Mouse (Mus musculus) megakaryocyte progenitor cell, adult 5-6 weeks (primary cell): ENCODE measurements around the gene Gm37240. TPM values are rescaled to one million over a fixed set of nuclear protein-coding genes. Genes with fewer than 3 reads are reported as not detected.

Experiments
- ATAC-seq: replicated peaks from 2 replicates; pipeline ENCODE4 v1.8.0; 2016; ENCODE audit warnings: mild to moderate bottlenecking, moderate TSS enrichment, inconsistent platforms; ENCODE audit not compliant: poor library complexity
- total RNA-seq, 2 experiments: library from RNA; stranded (forward) in 1 of 2; stranded (reverse) in 1 of 2; fragments of 157-497, 149-512 nt in 1 of 2; fragments of 200-1000 nt in 1 of 2; gene quantifications; 2 replicates each; pipeline versions ENCODE4 v1.2.3 to v1.2.4; 2015 to 2017

The Gm37240 gene
- total RNA-seq, 2 experiments from 2014 or later: not detected

DNA sequence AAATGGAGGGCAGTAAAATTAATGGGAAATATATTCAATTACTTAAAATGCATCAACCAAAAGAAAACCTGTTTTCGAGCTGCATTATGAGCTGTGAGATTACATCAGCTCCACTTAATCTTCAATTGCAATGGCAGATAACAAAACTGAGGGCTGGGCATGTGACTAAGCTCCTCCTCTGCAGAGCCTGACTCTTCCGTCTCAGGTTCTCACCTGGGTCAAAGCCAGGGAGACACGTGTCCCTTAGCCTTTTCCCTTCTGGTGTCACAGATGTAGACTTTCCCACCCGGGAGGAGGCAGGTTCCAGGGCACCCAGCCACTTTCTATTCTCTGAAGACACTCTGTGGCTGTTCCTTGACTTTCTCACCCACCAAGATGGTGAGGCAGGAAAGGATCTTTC is 58.3 kb downstream of the Gm37240 start:
- ATAC-seq: no peak

DNA sequence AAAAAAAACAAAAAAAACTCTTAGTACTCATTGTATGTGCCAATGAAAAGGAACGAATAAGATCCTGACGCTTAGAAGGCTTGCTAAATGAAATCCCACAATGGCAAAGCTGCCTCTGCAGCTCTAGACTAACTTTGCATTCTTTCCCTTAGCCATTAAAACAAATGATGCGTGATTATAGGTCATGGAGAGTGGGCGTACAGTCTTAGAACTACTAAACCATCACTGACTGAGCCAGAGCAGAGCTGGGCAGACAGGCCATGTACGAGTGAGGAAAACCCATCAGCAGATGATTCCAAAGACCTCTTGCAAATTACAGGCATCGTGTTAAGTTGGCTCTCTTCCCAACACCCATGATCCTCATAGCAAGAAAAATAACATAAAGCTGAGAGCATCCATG is 59.5 kb downstream of the Gm37240 start:
- no peak for ATAC-seq

DNA sequence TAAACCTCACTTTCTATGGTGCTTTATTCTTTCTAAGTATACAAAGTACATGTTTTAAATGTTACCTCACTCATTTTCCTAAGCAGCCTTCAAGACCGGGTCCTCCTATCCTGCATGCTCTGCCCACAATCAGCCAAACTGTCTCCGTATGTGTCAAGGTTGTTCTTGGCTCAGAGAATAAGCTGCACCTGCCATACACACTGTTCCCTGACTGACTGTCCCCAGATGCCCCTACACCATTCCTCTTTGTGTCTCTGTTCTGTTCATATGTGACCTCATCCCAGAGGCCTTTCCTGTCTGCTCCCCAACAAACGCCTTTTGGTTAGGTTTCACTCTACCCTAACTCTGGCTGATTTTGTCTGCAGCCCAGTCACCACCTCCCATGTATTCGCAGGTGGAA is 60.0 kb downstream of the Gm37240 start:
- no peak for ATAC-seq

DNA sequence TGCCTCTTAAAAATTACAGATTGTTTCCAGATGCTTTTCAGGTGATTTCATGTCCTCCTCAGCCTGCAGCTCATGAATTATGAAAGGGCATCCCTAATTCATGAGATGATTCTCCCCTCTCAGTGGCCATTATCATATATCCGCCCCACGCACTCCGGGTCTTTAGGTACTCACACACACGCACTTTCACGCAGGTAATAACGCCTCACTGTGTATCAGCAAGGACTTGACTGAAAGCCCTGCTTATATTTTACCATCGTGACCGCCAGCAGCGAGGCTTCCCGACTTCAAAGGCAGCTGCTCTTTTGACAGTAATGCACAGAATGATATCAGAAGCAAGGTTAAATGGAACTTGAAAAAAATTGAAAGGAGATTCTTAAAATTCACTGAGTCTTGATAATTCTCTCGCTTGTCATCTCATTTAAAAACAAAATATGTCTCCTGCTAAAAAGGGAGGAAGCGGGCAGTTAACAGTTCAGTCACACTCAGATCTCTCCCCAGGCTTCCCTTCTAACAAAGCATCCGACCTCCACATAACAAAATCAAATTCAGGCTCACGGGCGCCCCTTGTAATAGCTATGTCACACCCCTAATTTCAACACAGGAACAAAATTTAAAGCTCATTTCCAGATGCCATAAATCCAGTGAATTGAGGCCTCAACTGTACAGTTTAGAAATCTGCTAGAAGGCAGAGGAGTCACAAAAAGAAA is 66.3 kb downstream of the Gm37240 start:
- ATAC-seq: no peak

DNA sequence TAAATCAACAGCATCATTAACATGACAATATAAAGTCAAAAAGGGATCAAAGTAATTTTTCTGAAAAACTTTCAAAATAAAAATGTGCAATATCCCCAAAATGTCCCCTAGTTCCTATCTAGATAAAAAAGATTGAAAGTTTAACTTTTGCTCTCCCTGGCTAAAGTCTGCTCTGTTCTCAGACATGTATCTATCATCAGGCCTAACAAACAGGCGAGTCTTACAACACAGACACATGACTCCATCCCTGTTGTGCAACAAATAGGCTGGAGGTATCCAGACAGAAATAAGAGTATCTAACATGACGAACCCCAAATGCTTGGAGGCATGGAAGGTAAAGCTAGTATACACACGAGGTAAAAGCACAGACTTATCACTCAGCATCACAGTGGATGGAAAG is 68.0 kb downstream of the Gm37240 start:
- ATAC-seq: no peak

DNA sequence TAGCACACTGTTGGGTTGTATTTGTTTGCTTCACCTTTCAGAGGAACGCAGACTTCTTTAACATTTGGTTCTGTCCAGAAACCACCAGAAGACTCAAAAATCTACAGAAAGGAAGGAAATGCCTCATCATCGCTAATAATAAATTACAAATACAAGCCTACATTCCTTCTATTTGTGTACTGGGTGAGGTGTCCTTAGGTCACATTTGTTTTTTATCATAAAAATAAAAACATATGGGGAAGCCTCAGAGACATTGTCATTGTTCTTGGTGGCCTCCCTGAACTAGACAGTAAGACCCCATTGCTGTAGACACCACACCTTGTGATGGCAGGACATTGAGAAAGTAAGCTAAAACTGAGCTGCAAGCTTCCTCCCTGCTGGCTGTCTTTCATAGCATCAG is 70.1 kb downstream of the Gm37240 start, which contains the start of gene Fam160a1:
Fam160a1 (minus strand) TSS at position 101 of the 400 bp plus-strand sequence.
- no peak for ATAC-seq

DNA sequence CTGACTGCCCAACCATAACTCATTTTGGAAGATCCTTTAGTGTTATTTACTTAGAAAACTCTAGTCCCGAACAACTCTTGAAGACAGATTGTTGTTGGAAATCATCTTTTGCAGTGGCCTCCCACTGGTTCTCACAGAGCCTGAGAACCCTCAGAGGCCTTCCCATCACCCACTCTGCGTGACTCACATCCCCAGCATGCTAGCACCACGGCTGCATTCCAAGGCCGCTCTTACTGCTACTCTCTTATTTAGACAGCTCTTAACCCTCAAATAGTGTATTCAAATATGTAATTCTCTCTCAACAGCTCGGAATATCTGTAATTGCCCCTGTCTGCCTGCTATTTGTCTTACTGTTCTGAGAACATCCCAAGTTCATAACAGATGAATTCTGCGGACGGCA is 73.1 kb downstream of the Gm37240 start:
- no peak for ATAC-seq

DNA sequence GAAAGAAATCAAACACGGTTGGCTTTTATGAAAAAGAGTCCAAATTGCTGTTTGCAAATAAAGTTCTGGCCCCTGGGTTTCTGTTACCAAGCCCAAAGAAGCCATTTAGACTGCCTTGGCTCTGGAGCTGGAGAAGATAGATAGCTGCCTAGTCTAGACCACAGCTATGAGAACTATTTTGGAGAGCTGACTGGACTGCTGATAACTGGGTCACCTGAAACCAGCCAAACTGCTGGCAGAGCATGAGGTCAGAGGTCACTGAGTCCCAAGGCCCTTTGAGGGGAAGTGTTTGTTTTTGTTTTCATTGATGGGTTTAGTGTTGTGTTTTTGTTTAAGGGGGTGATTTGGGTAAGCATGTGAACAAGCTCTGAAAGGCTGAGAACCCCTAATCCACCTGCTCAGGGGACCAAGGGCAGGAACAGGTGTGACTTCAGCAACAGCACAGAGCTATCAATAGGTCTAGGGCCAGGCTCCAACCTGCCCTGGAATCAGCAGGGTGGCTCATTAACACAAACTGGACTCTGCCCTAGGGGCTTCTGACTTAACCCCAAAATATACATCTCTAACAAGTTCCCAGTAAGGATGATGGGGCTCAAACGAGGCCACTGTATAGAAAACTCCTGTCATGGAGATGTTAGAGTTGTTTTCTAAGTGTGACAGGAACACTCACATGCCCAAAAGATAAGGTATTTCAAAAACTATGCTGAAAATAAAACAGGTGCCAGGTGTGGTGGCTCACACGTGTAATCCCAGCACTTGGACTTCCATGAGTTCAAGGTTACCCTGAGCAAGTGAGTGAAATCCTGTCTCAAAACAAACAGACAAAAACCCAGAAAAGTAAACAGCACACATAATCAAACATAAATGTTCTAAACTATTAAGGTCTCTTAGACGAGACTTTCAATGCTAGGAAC is 74.0 kb downstream of the Gm37240 start:
- no peak for ATAC-seq

DNA sequence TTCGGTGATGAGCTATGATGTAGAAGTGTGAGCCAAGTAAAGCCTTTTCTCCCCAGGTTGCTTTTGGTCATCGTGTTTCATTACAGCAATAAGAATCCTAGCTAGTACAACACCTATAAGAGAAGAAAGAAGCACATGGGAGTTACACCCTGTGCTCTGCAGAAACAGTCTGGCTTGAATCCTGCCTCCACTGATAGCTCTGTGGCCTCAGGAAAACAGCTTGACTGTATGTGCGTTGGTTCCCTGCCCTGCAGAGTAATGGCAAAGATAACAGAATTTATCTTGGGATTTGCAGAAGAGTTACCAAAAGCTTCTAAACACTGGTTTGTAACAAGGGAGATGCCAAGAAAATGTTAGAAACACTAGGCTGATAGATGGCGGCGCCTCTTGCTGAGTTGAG is 75.3 kb downstream of the Gm37240 start:
- ATAC-seq: no peak

DNA sequence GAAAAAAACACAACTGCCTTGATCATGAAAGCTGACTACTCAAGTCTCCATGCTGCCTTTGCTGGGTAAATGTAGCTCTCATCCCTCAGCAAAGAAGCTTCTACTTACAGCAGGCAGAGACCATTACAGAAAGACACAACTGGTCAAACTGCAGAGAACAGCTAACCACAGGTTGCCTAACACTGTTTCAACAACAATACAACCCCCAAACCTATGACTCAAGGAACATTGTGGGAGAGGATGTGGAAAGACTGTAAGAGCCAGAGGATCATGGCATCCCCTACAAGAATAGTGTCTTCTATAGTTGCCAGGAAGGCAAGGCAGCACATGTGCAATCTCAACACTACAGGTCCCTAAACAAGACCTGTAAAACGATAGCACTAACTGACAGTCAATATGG is 94.2 kb downstream of the Gm37240 start:
- peak; percentile 60 for ATAC-seq

DNA sequence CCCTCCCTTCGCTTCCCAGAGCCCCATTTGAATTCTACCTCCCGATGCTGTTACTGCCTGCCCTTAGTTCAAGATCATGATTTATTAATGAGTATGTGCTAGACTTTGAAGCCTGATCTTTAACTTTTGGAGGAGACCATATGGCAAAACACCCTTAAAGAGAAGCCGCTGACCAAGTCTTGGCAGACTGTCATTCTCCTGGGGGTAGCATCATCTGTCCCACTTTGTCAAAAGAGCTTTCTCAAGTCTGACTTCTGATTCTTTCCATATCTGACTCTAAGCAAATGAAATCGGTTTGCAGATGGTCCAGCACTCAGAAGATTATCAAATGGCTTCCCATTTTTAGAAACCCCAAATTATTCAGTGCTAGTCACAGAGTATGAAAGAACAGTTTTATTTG is 97.6 kb downstream of the Gm37240 start:
- no peak for ATAC-seq

DNA sequence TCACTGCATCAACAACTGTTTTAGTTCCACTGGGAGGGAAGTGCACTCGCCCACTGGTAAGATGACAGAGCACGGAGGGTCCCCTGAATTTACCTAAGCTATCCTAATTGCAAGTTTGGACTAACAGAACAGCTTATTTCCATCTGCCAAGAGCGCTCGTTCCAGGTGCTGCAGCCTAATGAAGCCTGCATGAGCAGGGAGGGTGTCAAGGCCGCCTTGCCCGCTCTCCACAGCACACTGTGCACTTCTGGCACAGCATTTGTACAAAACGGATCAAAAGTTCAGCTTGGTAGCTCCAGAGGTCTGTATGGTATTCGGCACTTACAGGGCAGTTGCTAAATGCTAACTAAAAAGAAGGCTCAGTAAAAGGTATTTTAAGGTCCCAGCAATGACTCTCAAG is 100.8 kb downstream of the Gm37240 start:
- no peak for ATAC-seq

DNA sequence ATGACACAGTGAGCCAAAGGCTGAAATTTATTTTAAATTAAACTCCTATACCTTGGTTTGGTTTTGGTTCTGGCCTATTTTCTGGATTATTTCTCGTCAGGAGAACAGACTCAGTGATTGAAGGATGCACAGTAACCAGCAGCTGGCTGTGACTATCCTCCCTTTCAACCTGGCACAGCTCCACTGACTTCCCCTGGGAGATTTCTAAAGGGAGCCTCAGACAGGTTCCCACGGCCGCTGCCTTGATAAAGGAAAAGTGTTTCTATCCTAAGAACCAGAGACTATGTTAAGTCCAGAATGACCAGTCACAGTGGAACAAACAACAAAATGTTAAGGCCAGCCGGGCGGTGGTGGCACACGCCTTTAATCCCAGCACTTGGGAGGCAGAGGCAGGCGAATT is 106.4 kb downstream of the Gm37240 start:
- no peak for ATAC-seq

DNA sequence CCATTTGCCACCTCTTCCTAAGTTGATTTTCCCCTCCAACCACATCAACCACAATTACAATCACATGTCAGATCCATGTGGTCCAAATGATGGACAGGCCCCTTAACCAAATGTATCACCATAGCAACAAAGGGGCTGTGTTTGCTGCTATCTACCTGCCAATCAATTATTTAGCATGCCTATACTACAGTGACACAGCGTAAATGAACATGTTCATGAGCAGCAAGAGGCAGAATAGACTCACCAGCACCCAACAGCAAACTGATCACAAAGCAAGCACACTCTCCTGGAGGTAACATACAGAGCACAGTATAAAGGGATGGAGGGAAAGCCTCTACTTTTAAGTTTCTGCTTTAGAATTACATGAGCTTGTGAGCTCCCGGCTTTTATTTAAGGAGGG is 107.0 kb downstream of the Gm37240 start:
- ATAC-seq: no peak

DNA sequence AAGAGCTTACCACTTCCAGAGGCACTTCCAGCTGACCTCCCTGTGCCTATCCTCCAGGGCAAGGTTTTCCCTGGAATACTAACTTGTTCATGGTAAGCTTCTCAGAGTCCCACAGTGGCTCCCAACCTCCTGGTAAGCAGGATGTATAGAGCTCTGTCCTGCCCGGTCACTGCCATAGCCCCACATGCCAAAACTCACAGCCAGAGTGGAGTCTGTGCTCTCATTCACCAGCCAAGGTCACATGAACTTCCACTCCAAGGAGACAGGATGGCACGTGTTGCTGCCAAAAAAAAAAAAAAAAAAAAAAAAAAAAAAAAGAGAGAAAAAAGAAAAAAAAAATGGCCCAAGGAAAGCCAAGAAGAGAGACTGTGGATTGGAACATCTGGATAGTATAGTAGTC is 109.5 kb downstream of the Gm37240 start:
- no peak for ATAC-seq

DNA sequence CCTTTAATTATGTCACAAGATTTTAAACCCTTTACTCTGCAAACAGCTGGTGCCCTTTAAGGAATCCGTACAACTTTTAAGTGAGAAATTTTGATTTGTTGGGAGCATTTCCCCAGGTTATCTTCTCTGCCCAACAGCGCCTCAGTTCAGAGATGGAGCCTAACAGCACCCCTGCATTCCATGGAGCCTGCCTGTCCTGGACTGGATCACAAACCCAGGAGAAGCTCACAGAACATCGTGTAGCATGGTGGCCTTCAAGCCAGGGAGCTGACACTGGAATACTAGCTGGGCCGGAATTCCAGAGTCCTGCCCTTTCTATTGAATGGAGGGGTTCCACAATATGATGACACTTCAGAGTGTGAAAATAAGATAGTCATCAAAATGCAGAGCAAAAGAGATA is 110.0 kb downstream of the Gm37240 start:
- no peak for ATAC-seq

DNA sequence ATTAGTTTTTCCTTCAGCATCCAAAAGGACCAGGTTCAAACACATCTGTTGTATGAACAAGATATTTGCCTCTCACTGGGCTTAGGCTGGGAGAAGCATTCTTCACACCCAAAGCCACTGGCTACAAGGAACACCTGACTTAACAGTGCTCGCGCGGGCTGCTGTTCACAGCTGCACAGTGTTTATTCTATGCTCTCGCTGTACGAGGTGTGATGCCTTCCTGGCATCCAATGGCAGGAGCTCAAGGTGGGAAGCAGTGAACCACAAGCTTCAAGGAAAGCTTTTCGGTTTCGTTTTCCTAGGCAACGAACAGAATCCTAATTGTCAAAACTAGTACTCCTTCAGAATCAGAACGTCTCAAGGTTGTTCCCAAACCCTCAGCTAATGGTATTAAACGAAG is 110.6 kb downstream of the Gm37240 start:
- no peak for ATAC-seq

DNA sequence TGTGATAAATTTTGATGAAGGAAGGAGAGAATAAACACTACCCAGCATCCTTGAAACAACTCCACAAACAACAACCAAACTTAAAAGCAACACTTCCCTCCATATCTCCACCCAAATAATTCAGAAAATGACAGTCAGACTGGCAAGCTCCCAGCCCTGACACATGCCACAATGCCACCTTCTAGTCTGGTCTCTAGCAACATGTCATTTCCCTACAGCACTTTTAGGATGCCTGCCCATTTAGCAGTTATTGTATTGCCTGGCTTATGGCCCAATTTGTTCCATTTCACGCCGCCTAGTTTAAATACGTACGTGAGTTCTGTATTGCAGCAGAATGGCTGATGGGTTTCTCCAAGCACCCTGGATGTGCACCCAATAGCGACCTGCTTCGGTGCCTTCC is 111.2 kb downstream of the Gm37240 start:
- no peak for ATAC-seq

DNA sequence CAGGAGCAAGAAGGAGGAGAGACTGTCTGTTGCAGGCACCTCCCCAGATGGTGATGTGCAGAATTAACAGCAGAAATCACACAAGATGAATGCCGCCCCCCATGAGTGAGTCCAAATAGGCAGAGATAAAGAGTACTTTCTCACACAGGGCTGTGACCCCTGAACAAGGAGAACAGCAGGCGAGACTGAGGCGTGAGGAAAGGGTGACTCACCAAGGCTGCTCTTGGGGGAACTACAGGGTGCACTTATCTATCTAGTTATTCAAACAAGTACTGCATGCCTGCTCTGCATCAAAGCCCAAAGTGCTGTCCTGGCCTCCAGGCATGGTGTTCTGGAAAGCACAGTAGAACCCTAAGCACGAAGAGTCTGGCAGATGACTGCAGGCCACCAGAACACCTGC is 113.4 kb downstream of the Gm37240 start:
- ATAC-seq: no peak

DNA sequence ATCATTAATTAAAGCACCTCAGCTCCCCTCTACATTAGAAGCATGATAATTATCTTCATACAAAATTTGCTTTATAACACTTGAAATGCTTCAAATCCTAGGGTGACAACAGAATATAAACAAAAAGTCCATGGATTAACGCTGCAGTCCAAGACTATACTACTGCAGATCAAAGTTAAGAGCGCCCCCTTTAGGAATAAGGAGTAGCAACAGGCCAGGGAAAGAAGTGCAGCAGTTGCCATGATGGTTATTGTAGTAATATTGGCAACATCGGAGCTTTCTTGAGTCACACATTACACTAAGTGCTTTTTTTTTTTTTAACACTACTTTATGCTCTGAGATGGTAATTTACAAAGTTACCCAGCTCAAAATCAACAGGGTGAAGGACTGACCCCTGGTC is 113.9 kb downstream of the Gm37240 start:
- 0 out of 2 replicates have a peak, but pooled peaks have one; percentile 46 for ATAC-seq

DNA sequence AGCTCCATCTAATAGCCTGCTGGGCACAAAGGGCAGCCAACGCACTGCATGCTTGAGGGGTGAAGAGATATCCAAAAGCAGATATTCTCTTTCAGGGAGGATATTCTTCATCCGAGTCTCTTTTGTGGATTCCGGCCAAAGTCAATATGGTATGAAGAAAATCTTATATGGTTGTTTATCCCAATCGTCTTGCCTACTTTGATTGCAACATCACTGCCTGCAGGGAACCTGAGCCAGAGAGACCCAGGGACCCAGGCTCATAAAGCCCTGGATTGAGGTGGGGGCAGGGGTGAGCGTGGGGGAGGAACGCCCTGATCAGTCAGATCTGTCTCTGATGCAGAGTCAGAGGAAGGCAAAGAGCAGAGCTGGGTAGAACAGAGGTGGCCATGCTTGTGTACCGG is 122.4 kb downstream of the Gm37240 start:
- ATAC-seq: no peak
